Mouse (Mus musculus) thymus, adult 2 months (tissue): Measurements from ENCODE around the gene Cbfa2t3. TPM values are rescaled to one million over a fixed set of nuclear protein-coding genes. Genes with fewer than 3 reads are reported as not detected.

ENCODE experiments used
- DNase-seq: peaks from one replicate; pipeline ENCODE4 v3.0.0; 2021
- H3K27ac ChIP-seq: fragments of 200-500 bp; 2 replicates; pipeline ENCODE4 v1.5.1; 2012; ENCODE audit warnings: low read length, control low read depth; ENCODE audit not compliant: control insufficient read depth, insufficient read depth
- H3K27me3 ChIP-seq: fragments of 200-500 bp; 2 replicates; pipeline ENCODE4 v1.6.1; 2012; ENCODE audit warnings: mild to moderate bottlenecking, low read length, moderate library complexity, mixed read lengths; ENCODE audit not compliant: control insufficient read depth, insufficient read depth
- H3K36me3 ChIP-seq: fragments of 200-500 bp; 2 replicates; pipeline ENCODE4 v1.6.1; 2012; ENCODE audit warnings: mild to moderate bottlenecking, low read length, moderate library complexity; ENCODE audit not compliant: control insufficient read depth, insufficient read depth
- H3K4me1 ChIP-seq: fragments of 200-500 bp; replicated peaks from 2 replicates; pipeline ENCODE4 v1.6.1; 2012; ENCODE audit warnings: low read length; ENCODE audit not compliant: control insufficient read depth, insufficient read depth
- H3K4me3 ChIP-seq: fragments of 200-500 bp; 2 replicates; pipeline ENCODE4 v1.5.1; 2012; ENCODE audit warnings: mild to moderate bottlenecking, low read length, control low read depth, moderate library complexity; ENCODE audit not compliant: control insufficient read depth, insufficient read depth
- CTCF ChIP-seq: fragments of 200-500 bp; IDR thresholded peaks from 2 replicates; pipeline ENCODE4 v1.5.1; 2012; ENCODE audit warnings: mild to moderate bottlenecking, control low read depth, low read length, moderate library complexity, borderline replicate concordance; ENCODE audit not compliant: control insufficient read depth, poor library complexity, insufficient read depth; ENCODE audit errors: extremely low read depth
- POLR2A ChIP-seq: fragments of 200-500 bp; IDR thresholded peaks from 2 replicates; pipeline ENCODE4 v1.6.1; 2012; ENCODE audit warnings: mild to moderate bottlenecking, low read length, control low read depth, moderate library complexity; ENCODE audit not compliant: control insufficient read depth, poor library complexity, insufficient read depth; ENCODE audit errors: extremely low read depth
- WGBS: fragments of 180-500 bp; shearing (Covaris S2); methylation state at CpG from one replicate; pipeline ENCODE4 v1.1.7; 2018; 5-methylcytosine and 5-hydroxymethylcytosine counted together
- polyA plus RNA-seq: library from polyadenylated mRNA; depleted of rRNA; stranded (reverse); fragments of >200 nt; gene quantifications from 2 replicates; pipeline ENCODE4 v1.2.3, GENCODE M21; 2012

Cbfa2t3 gene
- polyA plus RNA-seq, 1 experiment: 62.3 TPM

DNA sequence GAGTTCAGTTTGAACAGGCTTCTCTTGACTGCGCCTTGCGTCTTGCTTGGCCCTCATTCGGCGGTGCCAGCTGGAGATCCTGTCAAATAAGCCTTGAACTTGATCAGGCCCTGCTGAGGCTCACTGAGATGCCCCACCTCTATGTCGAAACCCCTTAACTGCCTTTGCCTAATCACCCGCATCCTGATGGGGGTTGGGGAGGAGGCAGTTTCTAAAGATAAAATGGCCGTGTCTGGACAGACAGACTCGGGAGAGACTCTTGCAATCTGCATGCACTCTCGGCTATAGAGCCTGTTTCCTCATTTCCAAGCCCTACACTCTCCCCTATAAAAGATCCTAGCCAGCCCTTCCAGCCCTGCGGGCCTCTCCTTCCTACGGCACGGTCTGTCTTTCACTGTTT is 105.7 kb downstream of the Cbfa2t3 start:
- Histone ChIP-seq H3K4me1 (peaks cover 18% of the 10 kb centered on the region), H3K36me3 (no peaks in the 10 kb centered on the region), H3K27me3 (no peaks in the 10 kb centered on the region), H3K27ac (no peak overlapping the region), H3K4me3 (no peak overlapping the region)
- no peak for DNase-seq
- no peak for TF ChIP-seq CTCF
- TF ChIP-seq POLR2A: no peak
- 93% methylated on average over 12 of the region's 12 CpGs for WGBS

DNA sequence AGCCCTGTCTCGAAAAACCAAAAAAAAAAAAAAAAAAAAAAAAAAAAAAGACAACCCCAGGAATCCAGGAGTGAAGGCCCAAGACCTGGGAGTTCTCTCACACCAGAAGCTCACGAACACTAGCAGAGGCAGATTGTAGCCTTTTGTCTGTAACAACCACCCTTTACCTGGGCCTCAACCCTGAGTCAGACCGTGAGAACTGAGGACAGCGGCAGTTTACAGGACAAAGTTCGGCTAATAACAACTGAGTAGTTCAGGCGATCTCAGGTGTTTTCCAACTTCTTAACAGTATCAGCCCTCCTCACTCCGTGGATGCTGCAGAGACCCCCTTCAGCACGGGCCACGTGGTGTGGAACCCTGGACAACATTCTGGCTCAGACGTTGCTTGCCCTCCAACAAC is 112.2 kb downstream of the Cbfa2t3 start:
- no peaks in the 10 kb centered on the region for H3K36me3 ChIP-seq
- TF ChIP-seq CTCF (no peak), POLR2A (no peak)
- no peak overlapping the region for H3K27ac ChIP-seq
- no peaks in the 10 kb centered on the region for H3K4me1 ChIP-seq
- no peaks in the 10 kb centered on the region for H3K27me3 ChIP-seq
- WGBS: 94% methylated on average over 10 of the region's 10 CpGs
- no peak for DNase-seq
- no peak overlapping the region for H3K4me3 ChIP-seq

- no peak overlapping the region for H3K4me3 ChIP-seq
- no peaks in the 10 kb centered on the region for H3K36me3 ChIP-seq
- H3K27me3 ChIP-seq: no peaks in the 10 kb centered on the region
- no peak for DNase-seq
- H3K4me1 ChIP-seq: no peaks in the 10 kb centered on the region
- no peak overlapping the region for H3K27ac ChIP-seq
- WGBS: 96% methylated on average over 7 of the region's 7 CpGs
- TF ChIP-seq CTCF (no peak), POLR2A (no peak)
These were observed 112.7 kb downstream of the Cbfa2t3 start for GRCm38 (mm10) chr8:122586171-122586570.

DNA sequence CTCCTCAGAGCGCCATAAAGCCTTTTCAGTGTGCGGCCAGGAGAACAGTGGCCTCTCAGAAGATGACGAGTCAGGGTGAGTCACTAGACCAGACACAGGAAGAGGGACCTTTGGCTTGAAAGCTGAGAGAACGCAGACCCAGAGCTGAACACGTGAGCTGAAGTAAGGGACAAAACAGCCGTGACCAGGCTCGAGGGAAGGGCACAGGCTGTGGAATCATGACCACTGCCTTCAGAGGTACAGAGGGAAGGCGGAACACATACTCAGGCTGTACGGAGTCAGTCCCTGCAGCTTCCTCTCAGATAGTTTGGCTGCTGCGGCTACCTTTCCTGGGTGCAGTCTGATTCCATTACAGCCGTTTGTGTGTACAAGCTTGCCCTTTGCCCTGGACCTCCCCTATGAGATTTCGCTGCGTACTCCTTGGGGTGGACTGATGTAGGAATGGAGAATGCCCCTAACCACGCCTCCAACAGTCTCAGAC is 113.5 kb downstream of the Cbfa2t3 start:
- TF ChIP-seq CTCF: no peak
- TF ChIP-seq POLR2A: no peak
- Histone ChIP-seq H3K4me3 (no peak overlapping the region), H3K4me1 (no peaks in the 10 kb centered on the region), H3K36me3 (no peaks in the 10 kb centered on the region), H3K27me3 (no peaks in the 10 kb centered on the region), H3K27ac (no peak overlapping the region)
- 87% methylated on average over 14 of the region's 14 CpGs for WGBS
- DNase-seq: no peak

DNA sequence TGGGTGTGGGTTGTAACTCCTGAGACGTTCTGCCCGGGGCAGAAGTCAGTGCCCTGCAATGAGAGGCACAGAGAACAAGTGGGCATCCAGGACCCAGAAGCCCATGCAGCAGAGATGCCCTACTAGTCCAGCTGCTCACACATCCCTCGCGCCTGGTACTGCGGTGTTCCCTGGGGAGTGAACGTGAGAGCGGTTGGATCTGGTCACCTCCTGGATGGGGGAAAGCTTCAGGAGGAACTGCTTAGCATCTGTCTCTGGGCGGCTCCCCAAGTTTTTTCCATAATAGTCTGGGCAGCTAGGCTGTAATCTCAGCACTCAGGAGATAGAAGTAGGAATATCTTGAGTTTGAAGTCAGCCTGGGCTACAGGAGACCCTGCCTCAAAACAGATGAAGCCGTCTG is 113.9 kb downstream of the Cbfa2t3 start:
- Histone ChIP-seq H3K4me3 (no peak overlapping the region), H3K4me1 (no peaks in the 10 kb centered on the region), H3K27ac (no peak overlapping the region), H3K36me3 (no peaks in the 10 kb centered on the region), H3K27me3 (no peaks in the 10 kb centered on the region)
- TF ChIP-seq CTCF (no peak), POLR2A (no peak)
- WGBS: 96% methylated on average over 9 of the region's 9 CpGs
- DNase-seq: no peak

DNA sequence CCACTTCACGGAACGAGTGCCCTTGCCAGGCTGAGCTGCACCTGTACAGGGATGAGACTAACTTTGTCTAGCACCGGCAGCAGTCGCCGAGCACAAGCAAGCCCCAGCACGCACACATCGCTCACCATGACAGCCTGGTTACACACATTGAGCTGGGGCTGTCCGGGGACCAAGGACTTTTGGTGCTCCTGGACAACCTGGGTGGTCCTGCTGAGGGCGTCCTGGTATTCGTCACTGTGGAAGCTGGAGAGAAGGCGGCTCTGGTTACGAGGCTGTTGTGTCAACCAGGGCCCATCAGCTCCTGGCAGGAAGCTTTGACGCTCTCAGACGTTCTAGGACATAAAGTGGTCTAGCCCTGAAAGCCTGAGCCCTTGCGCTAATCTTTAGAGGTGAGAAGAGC is 118.0 kb downstream of the Cbfa2t3 start:
- DNase-seq: no peak
- H3K36me3 ChIP-seq: no peaks in the 10 kb centered on the region
- H3K27ac ChIP-seq: no peak overlapping the region
- H3K4me1 ChIP-seq: peaks cover 6% of the 10 kb centered on the region
- WGBS: 92% methylated on average over 14 of the region's 15 CpGs
- H3K4me3 ChIP-seq: no peak overlapping the region
- TF ChIP-seq CTCF (no peak), POLR2A (no peak)
- H3K27me3 ChIP-seq: no peaks in the 10 kb centered on the region

DNA sequence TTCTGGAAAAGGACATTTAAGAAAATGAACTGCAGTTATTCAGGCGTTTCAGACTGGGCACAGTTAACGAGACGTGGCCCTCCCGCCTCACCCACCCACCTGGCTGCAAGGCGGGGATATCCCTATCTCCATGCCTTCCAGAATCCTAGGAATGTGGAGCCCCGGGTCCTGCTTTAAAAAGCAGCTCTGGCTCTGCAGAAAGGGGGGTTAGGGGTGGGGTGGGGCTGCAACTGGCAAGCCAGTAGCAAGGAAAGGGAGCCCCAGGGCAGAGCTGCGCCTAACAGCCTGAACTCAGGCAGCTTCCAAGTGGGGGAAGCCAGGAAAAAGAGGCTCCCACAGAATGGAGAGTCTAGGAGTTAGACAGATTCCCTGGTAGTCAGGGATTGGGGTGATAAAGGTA is 119.7 kb downstream of the Cbfa2t3 start:
- TF ChIP-seq POLR2A (no peak), CTCF (no peak)
- Histone ChIP-seq H3K36me3 (no peaks in the 10 kb centered on the region), H3K27me3 (no peaks in the 10 kb centered on the region), H3K27ac (no peak overlapping the region), H3K4me1 (peaks cover 21% of the 10 kb centered on the region), H3K4me3 (no peak overlapping the region)
- no peak for DNase-seq
- whole genome bisulfite sequencing: 91% methylated on average over 7 of the region's 7 CpGs
